Mouse (Mus musculus) frontal cortex, adult 2 months (tissue): ENCODE results near the gene Ngf. TPM values are rescaled to one million over a fixed set of nuclear protein-coding genes. Genes with fewer than 3 reads are reported as not detected.

ENCODE experiments used
- DNase-seq, 2 experiments: peaks; one replicate each; pipeline ENCODE4 v3.0.0; 2022; ENCODE audit warnings: low spot score in 1 of 2; ENCODE audit errors: extremely low spot score in 1 of 2
- polyA plus RNA-seq: library from polyadenylated mRNA; depleted of rRNA; stranded (reverse); fragments of >200 nt; gene quantifications from 2 replicates; pipeline ENCODE4 v1.2.3, GENCODE M21; 2012

Gene Ngf
- polyA plus RNA-seq, 1 experiment, result 11.0 TPM

DNA sequence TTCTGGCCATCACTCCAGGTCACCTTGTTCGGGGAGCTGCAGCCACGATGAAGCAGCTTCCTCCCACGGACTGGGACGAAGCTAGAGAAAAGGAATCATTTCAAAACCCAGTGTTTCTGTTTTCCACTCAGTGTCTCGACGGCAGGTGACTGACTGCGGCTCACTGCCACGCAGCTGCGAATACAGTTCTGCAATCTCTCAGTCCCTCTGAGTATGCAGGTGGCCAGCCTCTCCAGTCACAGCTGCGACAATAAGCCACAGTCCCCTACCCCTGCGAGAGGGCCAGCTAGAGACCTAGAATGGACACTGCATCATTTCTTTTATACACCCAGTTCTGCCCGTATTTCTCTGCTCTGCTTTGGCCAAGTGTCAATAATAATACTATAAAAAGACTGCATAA, 36.3 kb downstream of the Ngf start:
- DNase-seq, result no peak

DNA sequence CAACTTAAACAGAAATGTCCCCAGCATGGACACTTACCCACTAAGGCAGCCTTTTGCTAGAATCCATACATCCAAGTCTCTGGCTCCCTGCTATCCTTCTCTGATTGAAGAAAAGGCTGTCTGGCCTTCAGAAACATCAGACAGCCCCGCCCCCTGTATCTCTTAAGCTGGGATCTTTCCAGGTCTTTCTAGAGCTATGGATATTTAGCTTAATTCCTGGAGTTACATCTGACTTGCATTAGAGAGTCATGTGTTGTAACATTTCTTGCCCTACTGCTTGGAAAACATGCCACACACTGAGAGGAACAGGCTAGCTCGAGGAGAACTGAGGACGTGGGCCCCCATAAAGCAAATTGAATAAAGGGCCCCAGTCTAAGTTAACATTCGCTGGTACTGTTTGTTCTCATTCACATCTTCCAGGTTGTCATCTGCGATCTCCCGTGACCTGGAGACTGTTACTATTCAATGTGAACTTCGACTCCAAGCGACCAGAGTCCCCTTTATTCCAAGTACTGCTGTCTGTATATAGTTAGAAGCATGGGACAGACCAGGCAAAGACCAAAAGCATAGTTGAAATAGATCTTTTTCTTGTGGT, 38.0 kb downstream of the Ngf start:
- no peak for DNase-seq

DNA sequence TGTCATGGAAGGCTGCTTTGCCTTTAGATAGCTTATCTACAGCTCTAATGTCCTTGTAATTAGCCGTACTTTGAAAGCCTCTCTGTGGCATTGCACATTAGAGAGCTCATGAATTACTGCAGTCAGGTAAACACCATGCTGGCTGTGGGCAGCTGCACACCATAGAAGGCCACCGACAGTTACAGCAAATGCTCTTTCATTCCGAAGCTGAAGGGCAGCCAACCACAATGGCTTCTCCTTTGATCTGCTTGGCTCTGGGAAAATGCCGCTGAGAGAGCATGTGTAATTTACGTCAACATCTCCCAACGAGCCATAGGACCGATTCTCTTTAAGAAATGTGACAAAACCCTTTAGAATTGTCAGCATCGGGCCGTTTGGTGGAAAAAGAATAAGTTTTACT, 38.7 kb downstream of the Ngf start:
- no peak for DNase-seq

DNA sequence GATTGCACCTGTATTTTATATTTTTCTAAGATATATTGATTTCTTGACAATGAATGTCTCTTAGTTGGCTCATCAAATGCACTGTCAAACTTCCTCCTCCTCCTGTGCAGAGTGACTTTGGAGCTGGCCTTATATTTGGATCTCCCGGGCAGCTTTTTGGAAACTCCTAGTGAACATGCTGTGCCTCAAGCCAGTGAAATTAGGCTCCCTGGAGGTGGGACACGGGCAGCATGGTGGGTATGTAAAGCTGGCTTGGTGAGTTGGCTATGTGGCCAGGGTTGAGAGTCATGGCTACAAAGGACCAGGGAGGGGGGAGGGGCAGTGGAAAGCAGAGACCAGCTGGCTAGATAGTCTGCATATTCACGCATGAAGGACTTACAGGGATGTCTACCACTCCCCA, 39.9 kb downstream of the Ngf start:
- no peak for DNase-seq

DNA sequence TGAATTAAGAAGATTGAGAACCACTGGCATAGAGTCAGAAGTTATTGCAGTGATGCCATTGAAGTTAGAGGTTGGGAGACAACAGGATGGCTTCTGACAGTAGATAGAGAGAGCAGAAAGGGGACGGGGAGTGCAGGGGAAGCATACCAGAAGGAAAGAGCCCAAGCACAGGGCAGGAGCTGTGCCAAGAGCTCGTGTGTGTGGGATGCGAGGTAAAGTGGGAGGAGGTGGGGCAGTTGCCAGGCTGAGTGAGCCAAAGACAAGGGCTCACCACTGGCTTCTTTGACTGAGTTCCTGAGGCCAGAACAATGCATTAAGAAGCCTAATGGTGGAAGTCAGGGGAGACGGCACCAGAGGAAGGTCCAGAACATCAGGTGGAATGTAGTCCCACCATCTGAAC, 47.2 kb downstream of the Ngf start:
- no peak for DNase-seq

DNA sequence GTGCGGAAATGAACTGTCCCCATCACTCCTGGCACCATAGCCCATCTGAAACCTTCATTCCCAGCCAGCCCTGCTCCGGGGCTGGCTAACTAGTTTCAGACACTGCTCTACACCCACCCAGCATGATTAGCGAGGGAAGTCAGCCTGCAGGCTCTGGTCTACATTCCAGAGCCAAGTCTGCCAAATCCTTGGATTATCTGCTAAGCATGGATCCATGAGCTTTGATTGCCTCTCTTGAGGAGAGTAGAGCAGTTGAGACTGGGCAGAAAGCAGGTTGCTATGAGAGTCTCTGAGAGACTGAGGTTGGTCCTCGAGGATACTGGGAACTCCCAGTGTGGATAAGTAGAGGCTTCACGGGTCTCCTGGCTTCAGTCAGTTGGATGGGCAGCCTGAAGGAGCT, 51.3 kb downstream of the Ngf start:
- DNase-seq, result no peak

DNA sequence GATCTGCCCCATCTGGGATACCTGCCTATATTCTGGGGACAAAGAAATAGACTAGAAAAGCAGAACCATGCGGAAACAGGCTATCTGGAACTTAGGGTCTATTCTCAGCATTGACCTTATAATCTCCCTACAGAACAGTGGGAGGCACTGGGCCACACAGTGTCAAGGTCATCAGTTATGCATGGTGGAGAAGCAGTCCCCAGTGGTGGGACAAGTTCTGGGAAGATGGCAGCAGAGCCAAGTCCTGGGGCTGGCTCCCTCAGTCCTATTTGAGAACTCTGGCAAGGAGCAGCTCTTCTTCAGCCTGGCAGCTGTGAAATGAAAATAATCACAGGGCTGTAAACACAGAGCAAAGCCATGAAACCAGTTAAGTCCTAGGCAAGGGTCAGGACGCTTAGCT, 54.0 kb downstream of the Ngf start:
- no peak for DNase-seq

DNA sequence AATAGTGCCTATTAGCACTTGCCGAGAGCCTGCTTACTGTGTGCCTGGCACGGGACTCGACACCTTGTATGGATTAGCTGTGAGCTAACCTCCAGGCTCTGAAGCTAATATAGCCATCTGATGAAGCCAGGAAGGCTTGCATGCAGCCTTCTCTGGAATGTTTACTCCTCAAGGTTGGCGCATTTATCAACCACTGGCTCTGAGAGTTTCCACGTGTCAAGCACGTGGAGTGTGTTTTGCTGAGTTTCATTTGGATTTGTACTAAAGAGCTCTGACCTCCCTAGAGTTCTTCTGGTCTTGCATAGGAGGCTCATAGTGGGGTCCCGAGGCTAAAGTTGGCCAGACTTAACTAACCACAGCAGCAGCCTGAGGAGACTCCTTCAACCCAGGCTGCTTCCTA, 55.2 kb downstream of the Ngf start:
- no peak for DNase-seq

DNA sequence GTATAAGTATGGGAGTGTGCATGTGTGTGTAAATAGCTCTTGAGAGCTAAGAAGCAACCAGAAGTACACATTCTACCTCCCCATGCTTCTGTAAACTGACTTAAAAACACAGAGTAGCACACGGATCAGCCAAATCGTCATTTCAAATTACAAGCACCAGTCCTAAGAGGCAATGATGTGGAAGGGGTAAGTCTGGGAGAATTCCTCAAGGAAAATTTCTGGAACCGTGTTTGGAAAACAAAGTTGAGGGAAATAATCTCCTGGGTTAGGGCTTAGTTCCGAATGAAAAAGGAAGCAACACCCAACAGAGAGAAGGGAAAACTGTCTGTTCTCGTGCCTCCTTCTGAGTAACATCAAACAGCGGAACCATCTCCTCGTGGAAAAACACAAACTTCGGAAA, 56.1 kb downstream of the Ngf start:
- DNase-seq, result no peak

DNA sequence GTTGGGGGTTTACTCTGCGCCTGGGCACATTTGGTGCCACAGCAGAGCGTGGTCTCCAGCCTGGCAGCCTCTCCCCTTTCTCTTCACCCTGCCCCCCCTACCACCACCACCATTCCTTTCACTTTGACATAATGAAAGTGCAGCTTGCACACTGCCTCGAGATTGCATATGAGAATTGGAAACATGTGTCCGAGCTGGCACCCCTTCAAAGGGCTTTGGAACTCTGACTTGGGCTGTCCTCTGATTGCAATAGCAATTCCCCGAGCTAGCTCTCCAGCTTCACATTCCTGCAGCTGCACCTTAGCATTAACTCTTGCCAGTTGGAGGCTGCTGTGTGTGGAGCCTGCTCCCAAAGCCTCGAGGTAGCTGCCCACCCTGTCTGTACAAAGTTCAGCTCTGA, 56.8 kb downstream of the Ngf start:
- DNase-seq, result no peak

DNA sequence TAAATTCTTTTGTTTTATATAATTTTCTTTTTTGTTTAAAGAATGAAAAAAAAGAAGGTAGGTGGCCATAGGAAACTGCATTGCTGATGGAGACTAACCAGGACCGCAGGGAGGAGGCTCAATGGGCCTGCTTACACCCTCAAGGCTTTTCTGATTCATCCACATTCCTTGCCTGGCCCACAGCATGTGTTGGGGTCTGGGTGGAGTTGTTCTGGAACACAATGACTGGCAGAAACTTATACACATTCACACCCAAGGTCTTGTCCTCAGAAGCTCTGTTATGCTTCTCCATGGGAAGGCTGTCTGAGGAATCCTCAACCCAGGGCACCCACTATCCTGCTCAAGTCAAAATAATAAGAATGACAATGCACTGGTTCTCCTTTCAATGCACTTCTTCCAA, 65.0 kb downstream of the Ngf start:
- DNase-seq, result no peak

DNA sequence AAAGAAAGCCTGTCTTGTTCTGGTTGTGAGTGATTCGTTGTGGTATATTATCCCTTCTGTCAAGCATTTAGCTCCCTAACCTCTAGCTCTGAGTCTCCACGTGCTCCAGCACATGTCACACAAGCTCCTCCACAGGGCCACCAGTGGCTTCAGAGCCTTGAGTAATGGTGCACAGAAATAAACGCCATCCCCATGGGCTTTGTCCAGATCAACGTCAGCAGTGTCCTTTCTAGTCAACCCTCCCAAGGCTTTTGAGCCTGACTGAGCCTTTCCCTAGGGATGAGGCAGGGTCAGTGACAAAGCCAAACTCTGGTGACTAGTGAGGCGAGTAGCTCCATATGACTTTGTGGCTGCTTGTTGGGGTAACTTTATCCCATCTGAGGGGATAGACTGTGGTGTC, 73.9 kb downstream of the Ngf start:
- no peak for DNase-seq

DNA sequence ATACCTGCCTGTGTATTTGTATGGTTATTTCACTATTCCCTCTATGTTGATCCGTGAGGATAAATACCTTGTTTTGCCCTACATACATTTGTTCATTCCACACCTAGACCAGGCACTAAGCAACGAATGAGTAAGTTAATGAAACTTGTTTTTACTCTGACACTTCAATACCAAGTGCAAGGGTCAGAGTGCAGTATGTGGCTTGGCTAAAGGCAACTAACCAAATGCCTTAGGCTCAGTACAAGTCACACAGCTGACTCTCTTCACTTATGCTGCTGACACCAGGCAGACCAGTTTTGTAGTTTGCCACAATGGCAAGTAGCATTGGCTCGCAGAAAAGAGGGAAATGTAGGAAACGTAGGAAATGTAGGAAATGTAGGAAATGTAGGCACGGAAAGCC, 77.8 kb downstream of the Ngf start:
- no peak for DNase-seq

DNA sequence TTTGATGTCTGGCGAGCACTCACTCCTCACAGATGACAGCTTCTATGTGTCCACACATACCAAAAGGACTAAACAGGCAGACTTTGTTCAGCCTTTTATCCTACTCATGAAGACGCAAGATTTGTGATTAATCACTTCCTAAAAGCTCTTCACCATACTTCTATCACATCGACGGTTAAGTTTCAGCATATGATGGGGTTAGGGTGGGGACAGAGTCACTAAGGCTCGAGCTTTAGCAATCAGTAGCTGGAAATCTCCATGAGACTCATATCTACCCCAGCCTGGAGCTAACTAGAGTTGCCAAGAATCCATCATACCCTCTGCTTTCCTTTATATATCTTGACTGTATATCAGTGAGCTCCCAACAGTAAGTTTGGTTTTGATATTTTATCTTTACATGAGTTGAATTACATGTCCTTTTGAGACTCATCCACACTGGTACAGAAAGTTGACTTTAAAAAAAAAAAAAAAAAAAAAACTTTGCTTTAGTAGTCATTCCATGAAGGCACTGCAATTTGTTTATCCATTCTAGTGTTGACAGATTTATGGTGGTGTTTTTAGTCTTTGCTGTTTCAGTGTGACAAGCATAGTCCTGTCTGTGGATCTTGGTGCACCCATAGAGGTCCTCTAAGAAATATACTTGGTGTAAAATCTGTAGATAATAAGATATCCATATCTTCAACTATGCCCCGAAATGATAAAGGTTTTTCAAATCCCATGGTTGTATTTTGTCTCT, 84.4 kb downstream of the Ngf start:
- no peak for DNase-seq

DNA sequence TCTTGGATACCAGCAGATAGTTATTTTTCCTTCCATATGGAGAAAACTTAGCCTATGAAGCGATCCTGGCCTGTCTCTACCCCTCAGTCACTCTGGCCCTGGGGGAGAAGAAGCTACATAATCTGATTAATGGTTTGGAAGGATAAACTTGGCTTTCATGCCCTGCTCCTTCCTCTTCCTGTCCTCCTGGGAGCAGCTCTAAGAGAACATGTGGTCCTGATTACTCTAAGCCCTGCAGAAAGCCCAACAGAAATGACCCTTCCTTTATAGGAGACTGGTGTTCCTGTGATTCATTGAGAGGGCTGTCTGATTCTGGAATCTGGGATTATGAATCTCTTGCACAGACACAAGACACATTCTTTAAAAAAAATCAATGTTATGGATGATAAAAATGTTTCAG, 86.4 kb downstream of the Ngf start:
- no peak for DNase-seq

DNA sequence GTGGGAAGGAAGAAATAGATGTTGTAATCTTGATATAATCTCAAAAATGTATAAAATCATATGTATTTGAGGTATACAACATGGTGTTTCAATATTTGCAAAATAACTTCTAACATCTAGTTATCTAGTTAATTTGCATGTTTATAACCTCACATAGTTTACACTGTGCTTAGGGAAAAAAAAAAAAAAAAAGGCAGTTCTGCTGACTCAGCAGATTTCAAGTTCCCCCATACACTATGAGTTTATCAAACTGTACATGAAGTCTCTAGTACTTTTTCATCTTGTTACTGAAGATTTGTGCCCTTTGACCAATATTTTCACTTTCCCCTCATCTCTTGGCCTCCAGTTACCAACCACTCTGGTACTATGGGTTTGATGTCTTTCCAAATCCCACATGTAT, 86.9 kb downstream of the Ngf start:
- no peak for DNase-seq
